Mouse (Mus musculus) CH12.LX (cell line): ENCODE measurements at regions not wholly inside any gene's neighbourhood (a gene's known extent, or its start where the extent isn't known, plus 50 kb on each side); places are given as distances from the start of the nearest gene placed in this dataset.

Source experiments
- DNase-seq: peaks from one replicate; pipeline ENCODE4 v3.0.0-alpha.2; 2013; ENCODE audit errors: extremely low read depth
- H3K27ac ChIP-seq: 2 replicates; pipeline ENCODE4 v1.5.1; 2012; ENCODE audit warnings: low read depth, mild to moderate bottlenecking, control low read depth, moderate library complexity; ENCODE audit not compliant: insufficient read depth
- H3K27me3 ChIP-seq: replicated peaks from 2 replicates; pipeline ENCODE3; 2012; ENCODE audit warnings: inconsistent platforms
- H3K36me3 ChIP-seq, 2 experiments: replicated peaks in 1 of 2; 2 replicates each; pipeline versions ENCODE3 to v1.6.1; 2012; ENCODE audit warnings: inconsistent platforms in 1 of 2, low read length in 1 of 2, mild to moderate bottlenecking in 1 of 2, mixed read lengths in 1 of 2, moderate library complexity in 1 of 2; ENCODE audit not compliant: control insufficient read depth in 1 of 2, insufficient read depth in 1 of 2
- H3K4me1 ChIP-seq, 2 experiments: 2 replicates each; pipeline ENCODE4 v1.6.1; 2012; ENCODE audit warnings: inconsistent platforms in 1 of 2, moderate library complexity in 1 of 2; ENCODE audit not compliant: insufficient read depth in 2 of 2, control insufficient read depth in 1 of 2
- H3K4me2 ChIP-seq: 2 replicates; pipeline ENCODE4 v1.6.1; 2012; ENCODE audit warnings: low read depth, mild to moderate bottlenecking, control low read depth; ENCODE audit not compliant: poor library complexity, insufficient read depth, severe bottlenecking
- H3K4me3 ChIP-seq, 3 experiments: fragments of 150-350 bp in 1 of 3; sonication (generic) in 1 of 3; replicated peaks in 1 of 3; 2 replicates each; pipeline versions ENCODE3 to v1.5.1; 2011 to 2012; ENCODE audit warnings: low read depth in 2 of 3, low read length in 2 of 3, mild to moderate bottlenecking in 2 of 3, moderate library complexity in 2 of 3, control low read depth in 1 of 3, improper control_type of control experiment in 1 of 3, inconsistent platforms in 1 of 3, mixed read lengths in 1 of 3; ENCODE audit not compliant: poor library complexity in 1 of 3
- H3K79me2 ChIP-seq: replicated peaks from 2 replicates; pipeline ENCODE4 v1.6.1; 2012; ENCODE audit warnings: mild to moderate bottlenecking, moderate library complexity; ENCODE audit not compliant: control insufficient read depth, poor library complexity, insufficient read depth, severe bottlenecking; ENCODE audit errors: extremely low read depth
- H3K9ac ChIP-seq: 2 replicates; pipeline ENCODE4 v1.6.1; 2012; ENCODE audit warnings: low read depth, mild to moderate bottlenecking, control low read depth, moderate library complexity; ENCODE audit not compliant: insufficient read depth
- H3K9me3 ChIP-seq: replicated peaks from 2 replicates; pipeline ENCODE3; 2012; ENCODE audit warnings: low read length, inconsistent platforms, mixed read lengths
- CTCF ChIP-seq, 2 experiments: IDR thresholded peaks in 1 of 2; conservative IDR thresholded peaks in 1 of 2; 2 replicates each; pipeline ENCODE4 v1.5.1; 2011 to 2012; ENCODE audit warnings: low read depth in 2 of 2, low read length in 2 of 2, improper control_type of control experiment in 1 of 2, inconsistent platforms in 1 of 2, mild to moderate bottlenecking in 1 of 2, moderate library complexity in 1 of 2
- E2F4 ChIP-seq: IDR thresholded peaks from 2 replicates; pipeline ENCODE4 v1.6.1; 2011; ENCODE audit warnings: low read depth, low read length, improper control_type of control experiment; ENCODE audit not compliant: insufficient replicate concordance
- ELF1 ChIP-seq: IDR thresholded peaks from 2 replicates; pipeline ENCODE4 v1.6.1; 2014; ENCODE audit warnings: low read depth, mild to moderate bottlenecking, inconsistent platforms, low read length, improper control_type of control experiment
- ETS1 ChIP-seq: conservative IDR thresholded peaks from 2 replicates; pipeline ENCODE4 v1.6.1; 2012; ENCODE audit warnings: low read depth, mild to moderate bottlenecking, inconsistent platforms, low read length, improper control_type of control experiment, moderate library complexity
- GABPA ChIP-seq: IDR thresholded peaks from 2 replicates; pipeline ENCODE4 v1.6.1; 2012; ENCODE audit warnings: low read depth, low read length, improper control_type of control experiment, inconsistent platforms; ENCODE audit not compliant: insufficient replicate concordance
- HCFC1 ChIP-seq: IDR thresholded peaks from 2 replicates; pipeline ENCODE4 v1.6.1; 2012; ENCODE audit warnings: low read depth, mild to moderate bottlenecking, inconsistent platforms, low read length, improper control_type of control experiment
- IRF4 ChIP-seq: IDR thresholded peaks from 2 replicates; pipeline ENCODE4 v1.6.1; 2014; ENCODE audit warnings: low read depth, mild to moderate bottlenecking, inconsistent platforms, low read length, improper control_type of control experiment
- JUN ChIP-seq: IDR thresholded peaks from 2 replicates; pipeline ENCODE4 v1.6.1; 2011; ENCODE audit warnings: low read depth, mild to moderate bottlenecking, low read length, improper control_type of control experiment, moderate library complexity; ENCODE audit not compliant: insufficient read depth
- KAT2A ChIP-seq: IDR thresholded peaks from 2 replicates; pipeline ENCODE4 v1.6.1; 2012; ENCODE audit warnings: low read length, improper control_type of control experiment, inconsistent platforms; ENCODE audit not compliant: insufficient replicate concordance
- MAFK ChIP-seq: IDR thresholded peaks from 2 replicates; pipeline ENCODE4 v1.6.1; 2011; ENCODE audit warnings: low read length, improper control_type of control experiment; ENCODE audit not compliant: insufficient replicate concordance
- MAX ChIP-seq: IDR thresholded peaks from 2 replicates; pipeline ENCODE4 v1.6.1; 2011; ENCODE audit warnings: low read length, improper control_type of control experiment
- MAZ ChIP-seq: IDR thresholded peaks from 2 replicates; pipeline ENCODE4 v1.6.1; 2012; ENCODE audit warnings: low read depth, mild to moderate bottlenecking, inconsistent platforms, low read length, improper control_type of control experiment, moderate library complexity
- NELFE ChIP-seq: IDR thresholded peaks from 2 replicates; pipeline ENCODE4 v1.6.1; 2011; ENCODE audit warnings: low read depth, low read length, improper control_type of control experiment
- PAX5 ChIP-seq: IDR thresholded peaks from 2 replicates; pipeline ENCODE4 v1.6.1; 2012; ENCODE audit warnings: low read length, inconsistent platforms, mixed read lengths
- POLR2AphosphoS2 ChIP-seq: IDR thresholded peaks from 2 replicates; pipeline ENCODE4 v1.6.1; 2011; ENCODE audit warnings: low read depth, low read length, improper control_type of control experiment
- RAD21 ChIP-seq: IDR thresholded peaks from 2 replicates; pipeline ENCODE4 v1.6.1; 2011; ENCODE audit warnings: low read depth, mild to moderate bottlenecking, low read length, improper control_type of control experiment, moderate library complexity
- TBP ChIP-seq: conservative IDR thresholded peaks from 2 replicates; pipeline ENCODE4 v1.6.1; 2011; ENCODE audit warnings: low read depth, low read length, improper control_type of control experiment
- TCF12 ChIP-seq: IDR thresholded peaks from 2 replicates; pipeline ENCODE4 v1.6.1; 2014; ENCODE audit warnings: low read depth, mild to moderate bottlenecking, inconsistent platforms, low read length, improper control_type of control experiment
- UBTF ChIP-seq: IDR thresholded peaks from 2 replicates; pipeline ENCODE4 v1.6.1; 2012; ENCODE audit warnings: low read depth, mild to moderate bottlenecking, inconsistent platforms, low read length, improper control_type of control experiment, moderate library complexity
- USF2 ChIP-seq: conservative IDR thresholded peaks from 2 replicates; pipeline ENCODE4 v1.6.1; 2011; ENCODE audit warnings: low read depth, low read length, improper control_type of control experiment
- ZC3H11A ChIP-seq: IDR thresholded peaks from 2 replicates; pipeline ENCODE4 v1.6.1; 2012; ENCODE audit warnings: low read depth, mild to moderate bottlenecking, inconsistent platforms, low read length, improper control_type of control experiment
- ZMIZ1 ChIP-seq: IDR thresholded peaks from 2 replicates; pipeline ENCODE4 v1.6.1; 2012; ENCODE audit warnings: low read depth, mild to moderate bottlenecking, inconsistent platforms, low read length, improper control_type of control experiment
- dilution Hi-C: fragments of 300-500 bp; cut with MboI; formaldehyde crosslinking; loops from 2 replicates; pipeline ENCODE4 v1.14.3; 2020; ENCODE audit warnings: low sequenced_read_pairs; ENCODE audit not compliant: extremely low pct_unique_long_range_greater_than_20kb, extremely low pct_ligation_motif_present
- in situ Hi-C: fragments of 300-500 bp; cut with MboI; formaldehyde crosslinking; loops from 3 replicates; pipeline ENCODE4 v1.14.3; 2019; ENCODE audit warnings: low sequenced_read_pairs, low pct_ligation_motif_present, low pct_unique_long_range_greater_than_20kb, mixed read lengths

GRCm38 (mm10) chr3:50976141-50976780 lies 248.0 kb upstream of the Noct start:
- H3K9me3 ChIP-seq = no peaks in the 10 kb centered on the region
- TF ChIP-seq RAD21 (no peak), POLR2AphosphoS2 (no peak), CTCF (conservative IDR thresholded peaks at IDR 0.05 in 1 of 2, IDR thresholded peaks at IDR 0.05 in 1 of 2; ENCODE audit: low read depth in 2 of 2, low read length in 2 of 2) (no peak), ZMIZ1 (no peak), TBP (no peak), MAFK (no peak), UBTF (no peak), HCFC1 (no peak), ZC3H11A (no peak), USF2 (no peak), IRF4 (no peak), TCF12 (no peak), ETS1 (no peak), NELFE (no peak), MAZ (no peak), PAX5 (no peak), ELF1 (no peak), JUN (no peak), E2F4 (no peak)
- TF ChIP-seq, all 38 proteins: peak for 0
- no peak for DNase-seq
- dilution Hi-C loops = no loop called here
- H3K4me1 ChIP-seq = no peaks in the 10 kb centered on the region
- no peaks in the 10 kb centered on the region for H3K36me3 ChIP-seq
- H3K79me2 ChIP-seq = no peaks in the 10 kb centered on the region
- no peak overlapping the region for H3K4me3 ChIP-seq
- no peak overlapping the region for H3K4me2 ChIP-seq
- in situ Hi-C loops = no loop called here
- H3K27ac ChIP-seq = no peak overlapping the region
- no peak overlapping the region for H3K9ac ChIP-seq
- H3K27me3 ChIP-seq = no peaks in the 10 kb centered on the region

DNA sequence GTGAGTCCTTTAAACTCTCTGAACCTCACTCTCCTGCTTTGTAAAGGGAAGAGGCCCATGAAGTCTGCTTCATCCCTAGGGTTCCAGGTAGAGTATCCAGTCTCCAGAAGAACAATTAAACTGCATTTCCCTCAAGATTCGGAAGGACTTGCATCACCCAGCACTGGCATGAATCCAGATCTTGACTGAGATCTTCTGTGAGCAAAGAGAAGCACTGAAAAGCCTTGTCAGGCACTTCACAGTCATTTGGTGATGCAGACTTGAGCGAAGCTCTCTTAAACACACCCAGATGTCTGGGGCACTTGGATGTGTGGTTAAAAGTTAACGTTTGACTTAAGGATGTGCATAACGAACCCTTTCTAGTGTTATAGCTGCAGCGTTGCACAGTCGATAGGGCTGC lies 247.4 kb upstream of the Noct start:
- Histone ChIP-seq H3K4me3 (no peak overlapping the region), H3K36me3 (no peaks in the 10 kb centered on the region), H3K27ac (no peak overlapping the region), H3K4me2 (no peak overlapping the region), H3K9ac (no peak overlapping the region), H3K4me1 (no peaks in the 10 kb centered on the region), H3K79me2 (no peaks in the 10 kb centered on the region), H3K27me3 (no peaks in the 10 kb centered on the region), H3K9me3 (no peaks in the 10 kb centered on the region)
- in situ Hi-C loops (no loop called here), dilution Hi-C loops (no loop called here)
- TF ChIP-seq GABPA = no peak
- TF ChIP-seq KAT2A = no peak
- no peak for TF ChIP-seq MAX
- no peak for TF ChIP-seq NELFE
- TF ChIP-seq IRF4 = no peak
- no peak for DNase-seq
